Mouse (Mus musculus) lung, embryonic 15.5 days (tissue): ENCODE measurements around the gene Rdh1. TPM values are rescaled to one million over a fixed set of nuclear protein-coding genes. Genes with fewer than 3 reads are reported as not detected.
"Not testable (repeated sequence)": the region's sequence is repeated elsewhere in the genome, so short reads cannot be mapped to it uniquely, and the experiment has no call there.

ENCODE experiments used
- ATAC-seq: fragments of 200-750 bp; cut with Nextera tagmentation; 2 replicates; pipeline ENCODE4 v1.8.0; 2017; ENCODE audit warnings: moderate number of reproducible peaks, borderline replicate concordance; ENCODE audit not compliant: low FRiP score, low TSS enrichment; ENCODE audit errors: extremely low read depth
- H3K27ac ChIP-seq: fragments of 300-500 bp; sonication (generic); 2 replicates; pipeline ENCODE4 v1.5.1; 2015; ENCODE audit warnings: moderate library complexity, mild to moderate bottlenecking, inconsistent platforms
- H3K27me3 ChIP-seq: fragments of 300-500 bp; sonication (generic); 2 replicates; pipeline ENCODE4 v1.6.1; 2015; ENCODE audit warnings: inconsistent platforms
- H3K36me3 ChIP-seq: fragments of 300-500 bp; sonication (generic); 2 replicates; pipeline ENCODE4 v1.6.1; 2015; ENCODE audit warnings: inconsistent platforms
- H3K4me1 ChIP-seq: fragments of 300-500 bp; sonication (generic); 2 replicates; pipeline ENCODE4 v1.6.1; 2015; ENCODE audit warnings: inconsistent platforms
- H3K4me2 ChIP-seq: fragments of 300-500 bp; sonication (generic); 2 replicates; pipeline ENCODE4 v1.6.1; 2015; ENCODE audit warnings: inconsistent platforms, mild to moderate bottlenecking, moderate library complexity
- H3K4me3 ChIP-seq: fragments of 300-500 bp; sonication (generic); 2 replicates; pipeline ENCODE4 v1.5.1; 2015; ENCODE audit warnings: mild to moderate bottlenecking, inconsistent platforms
- H3K9ac ChIP-seq: fragments of 300-500 bp; sonication (generic); 2 replicates; pipeline ENCODE4 v1.6.1; 2015; ENCODE audit warnings: inconsistent platforms
- H3K9me3 ChIP-seq: fragments of 300-500 bp; sonication (generic); 2 replicates; pipeline ENCODE4 v1.6.1; 2016; ENCODE audit warnings: inconsistent platforms
- WGBS: fragments of 180-500 bp; shearing (Covaris S2); methylation state at CpG from one replicate; pipeline ENCODE4 v1.1.7; 2015; 5-methylcytosine and 5-hydroxymethylcytosine counted together
- polyA plus RNA-seq: library from polyadenylated mRNA; unstranded; fragments of >200 nt; fragmentation: Nextera tagmentation; extraction: Ambion mirVana; gene quantifications from 2 replicates; pipeline ENCODE4 v1.2.1, GENCODE M21; 2015

The Rdh1 gene
- polyA plus RNA-seq, 1 experiment from 2014 or later, result not detected

DNA sequence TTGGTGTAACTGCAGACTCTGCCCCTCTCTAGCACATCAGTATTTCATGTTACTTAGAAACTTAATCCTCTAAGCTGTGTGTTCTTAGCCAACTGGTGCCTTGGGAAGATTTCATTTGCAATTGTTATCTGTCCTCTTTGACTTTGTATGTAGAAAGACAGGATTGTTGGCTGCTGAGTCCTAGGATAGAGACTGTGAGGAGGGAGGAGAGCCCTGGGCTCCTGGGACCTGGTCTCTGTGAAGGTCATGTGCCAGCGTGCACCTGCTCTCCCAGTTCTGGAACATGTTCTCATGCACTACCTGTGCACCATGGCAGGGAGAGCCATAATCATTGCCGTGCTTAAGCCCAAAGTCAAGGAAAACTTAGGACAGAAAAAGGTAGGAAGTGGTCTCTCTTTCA, 42.1 kb downstream of the Rdh1 start:
- H3K4me1 ChIP-seq, result no peaks in the 10 kb centered on the region
- ATAC-seq, result no peak
- WGBS, result 88% methylated on average over 2 of the region's 2 CpGs
- H3K9ac ChIP-seq, result no peak overlapping the region
- no peaks in the 10 kb centered on the region for H3K27me3 ChIP-seq
- no peak overlapping the region for H3K4me3 ChIP-seq
- H3K9me3 ChIP-seq, result no peaks in the 10 kb centered on the region
- no peak overlapping the region for H3K4me2 ChIP-seq
- H3K27ac ChIP-seq, result no peak overlapping the region
- H3K36me3 ChIP-seq, result no peaks in the 10 kb centered on the region

DNA sequence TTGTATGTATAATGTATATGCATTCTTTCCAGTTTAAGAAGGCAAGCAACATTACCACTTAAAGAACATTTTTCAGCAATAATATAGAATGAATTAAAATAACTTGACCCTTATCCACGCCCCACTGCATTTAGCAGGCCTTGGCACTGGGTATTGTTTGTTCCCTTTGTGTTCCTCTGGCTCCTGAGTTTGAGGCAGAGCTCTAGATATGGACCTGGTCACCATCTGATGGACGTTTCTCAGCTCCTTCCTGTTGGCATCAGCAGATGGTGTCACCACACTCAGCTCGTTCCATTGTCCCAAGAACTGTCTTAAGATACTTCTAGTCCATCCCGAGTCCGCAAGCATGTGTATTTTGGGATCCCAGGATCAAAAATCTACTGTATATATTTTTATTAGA, 42.7 kb downstream of the Rdh1 start:
- Histone ChIP-seq H3K4me1 (no peaks in the 10 kb centered on the region), H3K36me3 (no peaks in the 10 kb centered on the region)

DNA sequence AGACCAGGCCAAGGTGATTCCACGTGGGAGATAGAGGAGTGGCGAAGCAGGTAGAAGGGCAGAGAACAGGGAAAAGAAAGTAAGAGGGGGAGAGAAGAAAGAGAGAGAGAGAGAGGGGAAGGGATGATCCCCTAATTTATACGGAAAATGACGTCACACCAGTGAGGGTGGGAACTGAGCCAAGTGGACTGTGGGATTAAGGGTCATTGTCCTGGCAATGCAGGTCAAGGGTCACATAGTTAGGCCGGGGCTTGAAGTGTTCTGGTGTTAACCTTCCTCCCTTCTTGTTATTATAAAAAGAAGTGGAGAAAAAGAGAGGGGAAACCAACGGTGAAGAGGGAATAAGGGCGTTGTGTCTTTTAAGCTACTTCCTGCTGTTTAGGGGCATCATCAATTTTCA, 44.9 kb downstream of the Rdh1 start:
- Histone ChIP-seq H3K9ac (no peak overlapping the region), H3K4me3 (no peak overlapping the region), H3K36me3 (no peaks in the 10 kb centered on the region), H3K4me1 (no peaks in the 10 kb centered on the region), H3K9me3 (no peaks in the 10 kb centered on the region), H3K27me3 (no peaks in the 10 kb centered on the region), H3K27ac (no peak overlapping the region), H3K4me2 (no peak overlapping the region)
- WGBS, result 62% methylated on average over 7 of the region's 7 CpGs
- no peak for ATAC-seq

More for the DNA sequence above, 42.7 kb downstream of the Rdh1 start:
- 69% methylated on average over 5 of the region's 5 CpGs for WGBS
- no peak overlapping the region for H3K9ac ChIP-seq
- H3K9me3 ChIP-seq, result no peaks in the 10 kb centered on the region
- H3K27me3 ChIP-seq, result no peaks in the 10 kb centered on the region
- no peak overlapping the region for H3K4me2 ChIP-seq
- no peak overlapping the region for H3K4me3 ChIP-seq
- no peak for ATAC-seq
- H3K27ac ChIP-seq, result no peak overlapping the region

GRCm38 (mm10) chr10:127815888-127816287, 56.4 kb downstream of the Rdh1 start:
- no peak overlapping the region for H3K4me3 ChIP-seq
- H3K36me3 ChIP-seq, result no peaks in the 10 kb centered on the region
- H3K9ac ChIP-seq, result no peak overlapping the region
- H3K27ac ChIP-seq, result no peak overlapping the region
- H3K27me3 ChIP-seq, result no peaks in the 10 kb centered on the region
- no peaks in the 10 kb centered on the region for H3K4me1 ChIP-seq
- peaks cover 2% of the 10 kb centered on the region; the same call in 1 of the 2 replicates for H3K9me3 ChIP-seq
- H3K4me2 ChIP-seq, result no peak overlapping the region
- ATAC-seq, result no peak

GRCm38 (mm10) chr10:127817268-127817910, 57.9 kb downstream of the Rdh1 start:
- H3K4me1 ChIP-seq, H3K27me3 ChIP-seq, H3K4me3 ChIP-seq, H3K27ac ChIP-seq, ATAC-seq, H3K4me2 ChIP-seq, H3K9me3 ChIP-seq, H3K9ac ChIP-seq, H3K36me3 ChIP-seq: not testable (repeated sequence)
- 67% methylated on average over 4 of the region's 4 CpGs for WGBS

Other genes with a start within 250 kb of the Rdh1 start
- gene Ndufa4l2, start 244.8 kb upstream of the Rdh1 start, polyA plus RNA-seq, result 89.4 and 100 TPM in 2 replicates
- gene Shmt2, start 237.3 kb upstream of the Rdh1 start, polyA plus RNA-seq, result 110 and 111 TPM in 2 replicates
- 1.3 and 1.9 TPM in 2 replicates for gene Nxph4, start 225.2 kb upstream of the Rdh1 start, polyA plus RNA-seq
- gene Lrp1, start 138.6 kb upstream of the Rdh1 start, polyA plus RNA-seq, result 72.6 and 73.6 TPM in 2 replicates
- gene Stat6, start 116.7 kb upstream of the Rdh1 start, polyA plus RNA-seq, result 33.1 and 37.6 TPM in 2 replicates
- 11.8 TPM in 2 replicates for gene Nemp1, start 92.8 kb upstream of the Rdh1 start, polyA plus RNA-seq
- 14.2 and 15.4 TPM in 2 replicates for gene Nab2, start 91.2 kb upstream of the Rdh1 start, polyA plus RNA-seq
- 0.20 and 0.34 TPM in 2 replicates for gene Myo1a, start 54.6 kb upstream of the Rdh1 start, polyA plus RNA-seq
- gene Tac2, start 35.2 kb upstream of the Rdh1 start, polyA plus RNA-seq, result not detected in 2 replicates
- 2.9 and 3.1 TPM in 2 replicates for gene Zbtb39, start 20.2 kb upstream of the Rdh1 start, polyA plus RNA-seq
- gene Gpr182, start 8.0 kb upstream of the Rdh1 start, polyA plus RNA-seq, result 10.4 and 11.8 TPM in 2 replicates
- gene Rdh16f1, start 66 bp downstream of the Rdh1 start, polyA plus RNA-seq, result 0.15 TPM in 1 of 2 replicates, not detected in the other
- gene Rdh9, start 16.7 kb downstream of the Rdh1 start, polyA plus RNA-seq, result 0.15 TPM in 1 of 2 replicates, not detected in the other
- not detected in 2 replicates for gene Rdh16, start 41.4 kb downstream of the Rdh1 start, polyA plus RNA-seq
- not detected in 2 replicates for gene Rdh19, start 90.2 kb downstream of the Rdh1 start, polyA plus RNA-seq
- gene Rdh16f2, start 106.8 kb downstream of the Rdh1 start, polyA plus RNA-seq, result not detected in 2 replicates
- gene Rdh7, start 129.1 kb downstream of the Rdh1 start, polyA plus RNA-seq, result not detected in 2 replicates
- gene Sdr9c7, start 138.8 kb downstream of the Rdh1 start, polyA plus RNA-seq, result not detected in 2 replicates
- gene Hsd17b6, start 247.9 kb downstream of the Rdh1 start, polyA plus RNA-seq, result not detected in 2 replicates